Mouse (Mus musculus) layer of hippocampus, adult 11-12 months (tissue): Measurements from ENCODE around the gene Tcam1.
"Not testable (repeated sequence)": the region's sequence is repeated elsewhere in the genome, so short reads cannot be mapped to it uniquely, and the experiment has no call there.

ENCODE experiments used
- DNase-seq: peaks from one replicate; pipeline ENCODE4 v3.0.0; 2022; ENCODE audit warnings: low spot score

Gene Tcam1

GRCm38 (mm10) chr11:106276454-106276853 is at the start of gene Tcam1:
TSS of gene Tcam1 (plus strand) at chr11:106276672.
- peak; percentile 97 for DNase-seq

GRCm38 (mm10) chr11:106233978-106234377 is 42.5 kb upstream of the Tcam1 start:
- not testable (repeated sequence) for DNase-seq

- no peak for DNase-seq
Observed at GRCm38 (mm10) chr11:106246834-106247233, 29.6 kb upstream of the Tcam1 start.

- DNase-seq: peak; percentile 2
Observed at GRCm38 (mm10) chr11:106249326-106249725, 27.1 kb upstream of the Tcam1 start.

GRCm38 (mm10) chr11:106254767-106255166 is 21.7 kb upstream of the Tcam1 start:
- peak; percentile 5 for DNase-seq

GRCm38 (mm10) chr11:106255174-106255573 is 21.3 kb upstream of the Tcam1 start:
- peak; percentile 10 for DNase-seq

GRCm38 (mm10) chr11:106255685-106256451 is 20.6 kb upstream of the Tcam1 start, which contains the start of the genes Ftsj3 and Psmc5:
TSS of gene Ftsj3 (minus strand) at chr11:106256079.
TSS of gene Psmc5 (plus strand) at chr11:106256154.
- DNase-seq: peak; percentile 98

GRCm38 (mm10) chr11:106256775-106257174 is 19.7 kb upstream of the Tcam1 start:
- peak; percentile 25 for DNase-seq

GRCm38 (mm10) chr11:106260826-106261450 is 15.5 kb upstream of the Tcam1 start:
- DNase-seq: no peak

GRCm38 (mm10) chr11:106263963-106264362 is 12.5 kb upstream of the Tcam1 start:
- no peak for DNase-seq

- DNase-seq: no peak
Observed at GRCm38 (mm10) chr11:106264988-106265387, 11.5 kb upstream of the Tcam1 start.

GRCm38 (mm10) chr11:106265570-106265969 is 10.9 kb upstream of the Tcam1 start:
- DNase-seq: no peak

GRCm38 (mm10) chr11:106266431-106266830 is 10.0 kb upstream of the Tcam1 start:
- DNase-seq: no peak

- DNase-seq: no peak
Observed at GRCm38 (mm10) chr11:106267311-106267852, 9.1 kb upstream of the Tcam1 start.

- no peak for DNase-seq
Observed at GRCm38 (mm10) chr11:106267871-106268270, 8.6 kb upstream of the Tcam1 start.

- peak; percentile 77 for DNase-seq
Observed at GRCm38 (mm10) chr11:106268326-106269059, 8.0 kb upstream of the Tcam1 start.

- no peak for DNase-seq
Observed at GRCm38 (mm10) chr11:106269060-106269431, 7.4 kb upstream of the Tcam1 start.

- no peak for DNase-seq
Observed at GRCm38 (mm10) chr11:106271131-106271793, 5.2 kb upstream of the Tcam1 start.

GRCm38 (mm10) chr11:106271794-106272643 is 4.5 kb upstream of the Tcam1 start:
- DNase-seq: no peak

GRCm38 (mm10) chr11:106272644-106273310 is 3.7 kb upstream of the Tcam1 start, which contains the start of gene Smarcd2:
TSS of gene Smarcd2 (minus strand) at chr11:106272972.
- DNase-seq: peak; percentile 99
